Mouse (Mus musculus): ENCODE data around the gene Rtl4.

The Rtl4 gene

DNA sequence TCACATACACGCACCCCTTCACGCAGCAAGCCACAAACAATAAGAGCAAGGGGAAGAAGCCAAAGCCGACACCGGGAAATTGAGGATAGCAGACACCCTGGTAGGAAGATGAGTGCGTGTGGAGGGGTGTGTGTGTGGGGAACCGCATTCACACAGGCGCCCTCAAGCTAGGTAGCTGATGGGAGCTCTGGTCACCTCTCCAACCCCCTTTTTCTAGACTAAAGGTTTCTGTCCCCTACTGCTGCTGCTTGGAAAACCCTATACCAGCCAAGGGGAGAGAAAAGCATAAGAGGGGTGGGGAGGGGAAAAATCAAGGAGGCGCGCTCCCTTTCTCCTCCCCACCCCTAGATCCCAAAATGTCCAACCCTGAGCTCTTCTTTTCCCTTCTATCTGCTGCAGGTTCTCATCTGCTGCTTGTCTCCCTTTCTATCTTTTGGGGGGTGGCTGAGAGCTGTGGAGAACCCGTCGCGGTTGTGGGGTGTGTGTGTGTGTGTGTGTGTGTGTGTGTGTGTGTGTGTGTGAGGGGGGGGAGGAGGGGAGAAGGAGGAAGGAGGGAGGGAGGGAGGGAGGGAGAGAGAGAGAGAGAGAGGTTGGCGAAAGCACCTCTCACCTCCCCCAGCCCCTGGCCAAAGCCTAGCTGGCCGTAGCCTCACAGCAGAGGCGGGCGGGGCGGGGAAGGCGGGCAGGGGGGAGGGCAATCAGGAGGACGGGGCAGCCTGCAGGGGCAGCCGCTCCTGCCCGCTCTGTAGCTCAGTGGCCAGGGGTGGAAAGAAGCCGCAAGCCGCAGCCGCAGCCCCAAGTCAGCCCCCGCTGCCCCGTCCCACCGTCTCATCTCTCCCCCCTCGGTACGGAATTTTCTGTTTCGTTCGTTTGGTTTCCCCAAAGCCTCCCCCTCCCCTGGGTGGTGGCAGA, at the start of gene Rtl4:
Gene Rtl4, plus strand, starts transcription at position 701 of the 912 bp plus-strand sequence.
- no peak for DNase-seq (ENCODE audit: low read depth, low spot score)

GRCm38 (mm10) chrX:144644756-144645155, 44.0 kb upstream of the Rtl4 start:
- no peak for DNase-seq (ENCODE audit: low read depth, low spot score)

DNA sequence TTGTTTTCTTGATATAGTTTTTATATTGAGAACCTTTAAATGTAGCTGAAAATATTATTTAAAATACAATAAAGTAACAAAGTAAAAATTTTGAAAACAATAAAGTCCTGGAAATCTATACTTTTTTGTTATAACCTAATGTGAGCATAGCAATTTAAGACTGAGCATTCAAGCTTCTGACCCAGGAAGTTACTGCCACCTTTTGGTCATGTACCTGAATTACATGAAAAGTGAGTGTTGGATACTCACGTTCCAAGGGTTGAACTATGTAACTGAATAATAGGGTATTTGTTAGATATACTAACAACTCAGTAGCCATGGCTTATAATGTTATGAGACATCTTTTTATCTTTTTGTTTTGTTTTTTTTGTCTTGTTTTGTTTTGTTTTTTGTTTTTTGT, 43.3 kb upstream of the Rtl4 start:
- no peak for DNase-seq (ENCODE audit: low read depth, low spot score)

GRCm38 (mm10) chrX:144652196-144652595, 36.5 kb upstream of the Rtl4 start:
- DNase-seq (ENCODE audit: low read depth, low spot score), result no peak

GRCm38 (mm10) chrX:144687742-144688141, 965 bp upstream of the Rtl4 start:
- no peak for DNase-seq (ENCODE audit: low read depth, low spot score)

DNA sequence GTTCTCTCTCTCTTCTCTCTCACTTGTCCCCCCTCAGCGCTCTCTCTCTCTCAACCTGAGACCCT, 733 bp upstream of the Rtl4 start, which contains the start of gene Trpc5:
Gene Trpc5, minus strand, starts transcription at position 39 of the 65 bp plus-strand sequence.
- DNase-seq (ENCODE audit: low read depth, low spot score), result no peak

DNA sequence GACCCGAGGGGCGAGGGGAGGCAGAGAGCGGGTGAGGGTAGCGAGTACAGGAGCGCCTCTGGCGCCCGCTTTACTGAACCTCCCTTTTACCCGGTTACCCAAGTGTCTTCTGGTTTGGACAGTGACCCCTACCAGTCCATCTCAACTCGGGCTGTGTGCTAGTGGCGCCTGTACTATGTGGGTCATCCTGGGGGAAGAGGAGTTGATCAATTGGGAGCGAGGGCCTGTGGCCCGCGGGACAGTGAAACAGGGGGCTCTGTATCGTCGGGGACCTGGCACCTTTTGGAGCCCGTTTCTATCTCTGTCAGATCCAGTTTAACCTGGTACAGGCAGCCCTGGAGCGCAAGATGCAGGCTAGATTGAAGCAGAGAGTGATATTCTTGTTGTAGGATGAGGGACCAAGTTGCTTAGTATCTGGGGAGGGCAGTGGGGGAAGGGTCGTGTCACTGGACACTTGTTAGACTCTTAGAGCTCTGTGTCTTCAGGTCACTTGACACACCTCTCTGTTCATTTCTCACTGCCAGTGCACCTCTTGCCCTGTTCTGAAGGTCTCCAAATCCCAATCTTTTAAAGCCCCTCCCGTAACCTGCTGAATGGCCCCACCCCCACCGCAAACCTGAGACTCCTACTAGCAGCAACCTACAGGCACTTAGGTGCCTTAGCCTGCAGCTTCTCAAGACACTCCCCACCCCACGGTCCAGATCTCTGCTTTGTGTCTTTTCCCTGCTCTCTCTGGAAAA, 582 bp downstream of the Rtl4 start:
- no peak for DNase-seq (ENCODE audit: low read depth, low spot score)

DNA sequence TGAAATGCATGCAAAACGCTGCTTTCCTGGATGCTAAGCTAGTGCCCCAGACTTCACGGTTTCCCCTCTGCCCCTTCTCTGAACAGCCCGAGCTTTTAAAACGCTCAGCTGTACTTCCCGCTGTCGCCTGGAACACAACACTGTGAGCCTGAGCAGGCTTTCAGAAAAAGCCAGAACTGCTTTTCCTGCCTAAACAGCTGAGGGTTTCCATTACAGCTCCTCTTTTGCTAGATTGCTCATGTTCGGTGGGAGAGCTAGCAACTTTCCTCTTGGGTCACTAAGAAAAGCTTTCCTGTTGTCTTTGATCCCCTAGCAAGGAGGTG, 1.1 kb downstream of the Rtl4 start:
- no peak for DNase-seq (ENCODE audit: low read depth, low spot score)

- no peak for DNase-seq (ENCODE audit: low read depth, low spot score)
These were observed 27.6 kb downstream of the Rtl4 start for GRCm38 (mm10) chrX:144716330-144716729.

GRCm38 (mm10) chrX:144747528-144748049, 58.9 kb downstream of the Rtl4 start:
- no peak for DNase-seq (ENCODE audit: low read depth, low spot score)

DNA sequence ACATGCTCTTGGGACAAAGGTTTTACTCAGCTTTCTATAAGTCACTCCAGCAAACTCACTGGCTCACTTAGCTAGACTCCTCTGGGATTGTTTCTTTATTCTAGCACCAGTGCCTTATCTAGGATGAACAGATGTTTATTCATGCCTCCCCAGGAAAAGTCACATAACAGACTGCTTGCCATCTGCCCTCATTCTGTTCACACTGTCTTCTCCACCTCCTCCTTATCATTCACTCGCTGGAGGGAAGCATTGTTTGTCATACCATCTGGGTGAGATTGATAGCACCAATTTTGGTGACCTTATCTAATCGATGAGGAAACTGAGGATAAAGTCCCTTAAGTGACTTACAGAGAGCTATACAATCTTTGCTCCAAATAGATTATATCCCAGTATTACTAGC, 298.3 kb downstream of the Rtl4 start:
- DNase-seq (ENCODE audit: low read depth, low spot score), result no peak

- no peak for DNase-seq (ENCODE audit: low read depth, low spot score)
These were observed 376.8 kb downstream of the Rtl4 start for GRCm38 (mm10) chrX:145065484-145065913.

GRCm38 (mm10) chrX:145089802-145090201, 401.1 kb downstream of the Rtl4 start:
- no peak for DNase-seq (ENCODE audit: low read depth, low spot score)

GRCm38 (mm10) chrX:145090360-145090759, 401.7 kb downstream of the Rtl4 start:
- no peak for DNase-seq (ENCODE audit: low read depth, low spot score)

DNA sequence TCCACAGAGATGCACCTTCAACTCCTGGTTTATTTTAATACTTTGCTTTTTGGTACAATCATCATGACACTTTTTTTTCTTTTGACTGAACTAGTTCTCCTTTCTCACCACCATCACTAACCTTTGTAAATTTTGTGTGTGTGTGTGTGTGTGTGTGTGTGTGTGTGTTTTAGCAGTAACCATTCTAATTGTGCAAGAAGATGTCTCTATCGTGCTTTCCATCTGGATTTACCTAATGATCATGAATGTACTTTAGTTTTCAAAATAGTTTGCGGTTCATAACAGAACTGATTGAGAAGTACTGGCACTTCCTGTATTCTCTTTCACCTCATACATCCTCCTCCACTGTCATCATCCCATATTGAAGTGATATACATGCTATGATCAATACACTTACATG, 402.3 kb downstream of the Rtl4 start:
- DNase-seq (ENCODE audit: low read depth, low spot score), result no peak

All from brain, embryonic 18.5 days (tissue).